Mouse (Mus musculus) naive thymus-derived CD4-positive, alpha-beta T cell, adult 2 months (primary cell): ENCODE data around the gene Rorb.

Source experiments
- DNase-seq: peaks from one replicate; pipeline ENCODE4 v3.0.0-alpha.2; 2011; ENCODE audit warnings: low read depth

Gene Rorb

GRCm38 (mm10) chr19:18888491-18889116 is 222.4 kb downstream of the Rorb start:
- DNase-seq, result no peak

- no peak for DNase-seq
Observed at GRCm38 (mm10) chr19:18887646-18888407, 223.2 kb downstream of the Rorb start.

- no peak for DNase-seq
Observed at GRCm38 (mm10) chr19:18881162-18881561, 229.8 kb downstream of the Rorb start.
